Comparison of ENCODE assay signal across 9 mouse cellular contexts in the genomic region with DNA sequence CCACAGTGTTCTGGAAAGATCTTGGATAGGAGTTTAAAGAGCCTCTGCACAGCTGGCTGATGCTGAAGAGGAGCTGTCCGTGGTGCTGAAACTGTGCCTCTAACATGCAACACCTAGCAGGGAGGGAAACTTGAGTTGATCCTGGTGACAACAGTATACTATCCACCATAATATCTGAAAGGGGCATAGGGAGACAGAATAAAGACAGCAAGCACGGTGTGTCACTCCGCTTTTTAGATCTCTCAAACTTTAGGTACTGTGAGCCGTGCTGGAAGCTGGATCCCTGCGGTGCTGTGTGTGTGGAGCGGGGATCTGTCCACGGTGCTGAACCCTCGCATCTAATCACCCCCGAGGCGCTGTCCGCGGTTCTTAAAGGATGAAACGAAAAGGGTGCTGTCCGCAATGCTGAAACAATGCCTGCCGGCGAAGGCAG. TPM values are rescaled to one million over a fixed set of nuclear protein-coding genes. Genes with fewer than 3 reads are reported as not detected.
DNase-seq lines count a peak whose midpoint lies in the region; ATAC-seq and TF ChIP-seq lines count a peak whose summit lies in the region.
"Had no signal": no experiment of that assay in that cellular context is flagged by ENCODE, and none has a peak within 500 bp of the region (broad histone marks: within the 10 kb centered on the region; RNA-seq: fewer than 3 reads in every experiment).

No protein-coding gene starts in this region.

- H3K9me3 ChIP-seq in MEL (replicated peaks; ENCODE audit: insufficient read depth, low read length), result no peaks in the 10 kb centered on the region
- no peaks in the 10 kb centered on the region for H3K9me3 ChIP-seq in hindbrain, embryonic 12.5 days (replicated peaks)
- H3K9me3 ChIP-seq in midbrain, embryonic 11.5 days (ENCODE audit: control insufficient read depth, low read length), result no peaks in the 10 kb centered on the region

- no peak for TF ChIP-seq EP300 in MEL (IDR thresholded peaks at IDR 0.05; ENCODE audit: low read depth in 1 of 2, low read length in 2 of 2)

- H3K9ac ChIP-seq in MEL (ENCODE audit: control insufficient read depth, low read depth, low read length, poor library complexity, severe bottlenecking), result no peak overlapping the region
- H3K9ac ChIP-seq in hindbrain, embryonic 12.5 days, result no peak overlapping the region
- no peak overlapping the region for H3K9ac ChIP-seq in midbrain, embryonic 11.5 days (ENCODE audit: low read length)

- no peak for TF ChIP-seq POLR2A in MEL (IDR thresholded peaks at IDR 0.05; ENCODE audit: control insufficient read depth in 1 of 2, insufficient read depth in 1 of 2, low read depth in 1 of 2, low read length in 2 of 2, poor library complexity in 1 of 2)

- TF ChIP-seq CTCF in MEL (IDR thresholded peaks at IDR 0.05 in 2 of 3, conservative IDR thresholded peaks at IDR 0.05 in 1 of 3; ENCODE audit: control insufficient read depth in 1 of 3, insufficient read depth in 1 of 3, low read depth in 2 of 3, low read length in 3 of 3, poor library complexity in 1 of 3, severe bottlenecking in 1 of 3), result peak in 1 of 3 experiments; percentile 20; a peak in 1 of 6 replicates

- 1% methylated on average over 16 of the region's 16 CpGs for WGBS in hindbrain, embryonic 12.5 days
- WGBS in midbrain, embryonic 11.5 days, result under 1% methylated on average over 16 of the region's 16 CpGs

- H3K4me2 ChIP-seq in hindbrain, embryonic 12.5 days (replicated peaks), result peak overlapping the region; percentile 65
- no peak overlapping the region for H3K4me2 ChIP-seq in midbrain, embryonic 11.5 days

- H3K79me2 ChIP-seq in MEL (ENCODE audit: control insufficient read depth, insufficient read depth, low read length, poor library complexity), result no peaks in the 10 kb centered on the region

- no peaks in the 10 kb centered on the region for H3K4me1 ChIP-seq in MEL (ENCODE audit: control insufficient read depth in 1 of 2, insufficient read depth in 2 of 2, low read length in 2 of 2)
- peaks cover 35% of the 10 kb centered on the region for H3K4me1 ChIP-seq in hindbrain, embryonic 12.5 days
- H3K4me1 ChIP-seq in midbrain, embryonic 11.5 days (ENCODE audit: control insufficient read depth, insufficient read depth, low read length), result peaks cover 3% of the 10 kb centered on the region

- no peak overlapping the region for H3K4me3 ChIP-seq in MEL (ENCODE audit: control insufficient read depth in 1 of 2, insufficient read depth in 1 of 2, low read depth in 2 of 2, low read length in 2 of 2)
- H3K4me3 ChIP-seq in hindbrain, embryonic 12.5 days, result peak overlapping the region; percentile 55; the same call in 1 of the 2 replicates
- no peak overlapping the region for H3K4me3 ChIP-seq in midbrain, embryonic 11.5 days (ENCODE audit: low read depth, low read length)

- DNase-seq in MEL (ENCODE audit: low read depth, low spot score) (peak; percentile 87), MN1 (ENCODE audit: low spot score) (no peak)
- peak; percentile 86 for DNase-seq in adrenal gland, postnatal 25 days
- peak; percentile 93 for DNase-seq in forelimb bud, embryonic 11.5 days (ENCODE audit: low read depth, low spot score)
- DNase-seq in layer of hippocampus, postnatal 25 days (ENCODE audit: extremely low spot score in 1 of 2, low spot score in 1 of 2), result peak; percentile 31 to 68
- peak; percentile 97 for DNase-seq in midbrain, embryonic 11.5 days (ENCODE audit: low spot score, missing footprints)
- DNase-seq in spleen, postnatal 14 days (ENCODE audit: low spot score in 2 of 2), result peak; percentile 31 to 57

- no peaks in the 10 kb centered on the region; a peak in 1 of 4 replicates for H3K27me3 ChIP-seq in MEL (ENCODE audit: control insufficient read depth in 1 of 2, insufficient read depth in 2 of 2, low read length in 2 of 2)
- H3K27me3 ChIP-seq in hindbrain, embryonic 12.5 days, result peaks cover 44% of the 10 kb centered on the region
- peaks cover 29% of the 10 kb centered on the region for H3K27me3 ChIP-seq in midbrain, embryonic 11.5 days (ENCODE audit: control insufficient read depth, insufficient read depth, low read length)

- no peak for ATAC-seq in hindbrain, embryonic 12.5 days (ENCODE audit: low FRiP score)
- no peak for ATAC-seq in midbrain, embryonic 11.5 days (ENCODE audit: low FRiP score)

- H3K27ac ChIP-seq in MEL (ENCODE audit: control insufficient read depth, low read depth, low read length), result no peak overlapping the region
- no peak overlapping the region for H3K27ac ChIP-seq in hindbrain, embryonic 12.5 days
- no peak overlapping the region for H3K27ac ChIP-seq in midbrain, embryonic 11.5 days (ENCODE audit: low read depth, low read length)

- H3K36me3 ChIP-seq in MEL (ENCODE audit: control insufficient read depth in 1 of 2, insufficient read depth in 2 of 2, low read length in 2 of 2), result no peaks in the 10 kb centered on the region
- no peaks in the 10 kb centered on the region for H3K36me3 ChIP-seq in hindbrain, embryonic 12.5 days
- H3K36me3 ChIP-seq in midbrain, embryonic 11.5 days (ENCODE audit: control insufficient read depth, insufficient read depth, low read length), result no peaks in the 10 kb centered on the region

- TF ChIP-seq RAD21 in MEL (IDR thresholded peaks at IDR 0.05; ENCODE audit: low read depth, low read length), result no peak

TF ChIP-seq in MEL, 35 proteins besides CTCF, POLR2A, EP300 and RAD21:
- TF ChIP-seq ZNF384 (IDR thresholded peaks at IDR 0.05; ENCODE audit: low read depth, low read length), result no peak
- peak; percentile 99 for TF ChIP-seq SIN3A (IDR thresholded peaks at IDR 0.05; ENCODE audit: low read length)
- TF ChIP-seq HCFC1 (IDR thresholded peaks at IDR 0.05; ENCODE audit: low read depth, low read length), result no peak
- TF ChIP-seq KAT2A (conservative IDR thresholded peaks at IDR 0.05; ENCODE audit: low read depth, low read length), result no peak
- TF ChIP-seq CHD2 (IDR thresholded peaks at IDR 0.05; ENCODE audit: low read length), result no peak
- no peak for TF ChIP-seq ETS1 (IDR thresholded peaks at IDR 0.05; ENCODE audit: low read depth, low read length)
- TF ChIP-seq MXI1 (IDR thresholded peaks at IDR 0.05; ENCODE audit: low read depth, low read length), result peak; percentile 98

RNA-seq across cellular contexts. Expression of a gene that starts 1.2 kb away (rescaled TPM):
- not detected in 2 replicates for total RNA-seq in MEL (2012; rRNA removed)
- polyA plus RNA-seq in MEL (2012; ENCODE audit: insufficient read depth in 1 of 2, insufficient read length in 2 of 2, low read depth in 1 of 2, low replicate concordance in 2 of 2, missing spikeins in 1 of 2), result not detected
- 1.4 and 1.6 TPM in 2 replicates for total RNA-seq in adrenal gland, postnatal 25 days (2021)
- polyA plus RNA-seq in hindbrain, embryonic 12.5 days (2016; fragmentation: Nextera tagmentation; extraction: Ambion mirVana), result 13.7 and 15.3 TPM in 2 replicates
- total RNA-seq in layer of hippocampus, postnatal 25 days (2021), result 100 to 1,000 TPM; 114 to 131 TPM
- 3.4 and 3.5 TPM in 2 replicates for polyA plus RNA-seq in midbrain, embryonic 11.5 days (2014; fragmentation: Nextera tagmentation; extraction: Ambion mirVana)
- polyA plus RNA-seq: gonadal fat pad, adult 2 months had no signal

Comparison
In these comparisons a context has a peak if more than half of its experiments do, and no peak if none do; other contexts are left out.
1. RNA of a gene that starts 1.2 kb away (total RNA-seq): 114 to 131 TPM in layer of hippocampus, postnatal 25 days; 1.4 to 1.6 TPM in adrenal gland, postnatal 25 days and not detected in MEL; every median in the first group is over 10 times any median in the second.